Mouse (Mus musculus): ENCODE results near the gene Chrm3. TPM values are rescaled to one million over a fixed set of nuclear protein-coding genes. Genes with fewer than 3 reads are reported as not detected.

Chrm3 gene
- total RNA-seq, 2 experiments from 2014 or later = 18.0 to 24.8 TPM

GRCm38 (mm10) chr13:9900653-9901385 lies 459.8 kb downstream of the Chrm3 start:
- no peak for DNase-seq
- intact Hi-C loops (cut with DNase I) = no loop called here

GRCm38 (mm10) chr13:9898664-9899369 lies 461.8 kb downstream of the Chrm3 start:
- intact Hi-C loops (cut with DNase I) = no loop called here
- no peak for DNase-seq

GRCm38 (mm10) chr13:9897231-9897630 lies 463.4 kb downstream of the Chrm3 start:
- intact Hi-C loops (cut with DNase I) = no loop called here
- no peak for DNase-seq

- intact Hi-C loops (cut with DNase I) = no loop called here
- no peak for DNase-seq
Observed at GRCm38 (mm10) chr13:9895045-9895625, 465.5 kb downstream of the Chrm3 start.

- no peak for DNase-seq
- intact Hi-C loops (cut with DNase I) = no loop called here
Observed at GRCm38 (mm10) chr13:9891088-9891487, 469.6 kb downstream of the Chrm3 start.

GRCm38 (mm10) chr13:9890460-9890859 lies 470.2 kb downstream of the Chrm3 start:
- DNase-seq = no peak
- intact Hi-C loops (cut with DNase I) = no loop called here

GRCm38 (mm10) chr13:9889954-9890353 lies 470.7 kb downstream of the Chrm3 start:
- intact Hi-C loops (cut with DNase I) = loop anchor here (10.0 kb wide), 1 partner anchor 465 kb away; no protein-coding TSS in a partner anchor
- no peak for DNase-seq

GRCm38 (mm10) chr13:9888284-9888683 lies 472.4 kb downstream of the Chrm3 start:
- intact Hi-C loops (cut with DNase I) = loop anchor here (10.0 kb wide), 1 partner anchor 467 kb away; no protein-coding TSS in a partner anchor
- DNase-seq = no peak

- no peak for DNase-seq
- intact Hi-C loops (cut with DNase I) = loop anchor here (10.0 kb wide), 1 partner anchor 468 kb away; no protein-coding TSS in a partner anchor
Observed at GRCm38 (mm10) chr13:9887261-9887660, 473.4 kb downstream of the Chrm3 start.

- DNase-seq = peak; percentile 17
- intact Hi-C loops (cut with DNase I) = loop anchor here (10.0 kb wide), 1 partner anchor 468 kb away; no protein-coding TSS in a partner anchor
Observed at GRCm38 (mm10) chr13:9886465-9887135, 474.0 kb downstream of the Chrm3 start.

- intact Hi-C loops (cut with DNase I) = loop anchor here (5.0 to 10.0 kb wide), 2 partner anchors 472 to 1680 kb away; no protein-coding TSS in a partner anchor
- peak; percentile 70 for DNase-seq
Observed at GRCm38 (mm10) chr13:9882362-9883282, 478.0 kb downstream of the Chrm3 start.

- intact Hi-C loops (cut with DNase I) = loop anchor here (5.0 to 10.0 kb wide), 2 partner anchors 473 to 1680 kb away; no protein-coding TSS in a partner anchor
- no peak for DNase-seq
Observed at GRCm38 (mm10) chr13:9881930-9882329, 478.7 kb downstream of the Chrm3 start.

GRCm38 (mm10) chr13:9880401-9880800 lies 480.2 kb downstream of the Chrm3 start:
- intact Hi-C loops (cut with DNase I) = loop anchor here (5.0 to 10.0 kb wide), 2 partner anchors 474 to 1682 kb away; no protein-coding TSS in a partner anchor
- DNase-seq = no peak

GRCm38 (mm10) chr13:9878596-9879010 lies 482.0 kb downstream of the Chrm3 start:
- intact Hi-C loops (cut with DNase I) = no loop called here
- no peak for DNase-seq

GRCm38 (mm10) chr13:9873377-9873776 lies 487.3 kb downstream of the Chrm3 start:
- intact Hi-C loops (cut with DNase I) = no loop called here
- DNase-seq = no peak

- intact Hi-C loops (cut with DNase I) = no loop called here
- no peak for DNase-seq
Observed at GRCm38 (mm10) chr13:9866161-9866560, 494.5 kb downstream of the Chrm3 start.

- intact Hi-C loops (cut with DNase I) = loop anchor here (2.0 kb wide), 1 partner anchor 667 kb away; no protein-coding TSS in a partner anchor
Observed at GRCm38 (mm10) chr13:9847515-9847914, 513.1 kb downstream of the Chrm3 start.

GRCm38 (mm10) chr13:9846543-9847434 lies 513.9 kb downstream of the Chrm3 start:
- peak; percentile 42 for DNase-seq
- intact Hi-C loops (cut with DNase I) = loop anchor here (2.0 kb wide), 1 partner anchor 666 kb away; no protein-coding TSS in a partner anchor

More at GRCm38 (mm10) chr13:9847515-9847914, 513.1 kb downstream of the Chrm3 start:
- no peak for DNase-seq
